Mouse (Mus musculus) thymus, adult 18-20 months (tissue): ENCODE data around the gene Pfkfb2.

ENCODE experiments used
- DNase-seq, 2 experiments: peaks; one replicate each; pipeline ENCODE4 v3.0.0; 2022; ENCODE audit warnings: mixed read lengths in 2 of 2

Gene Pfkfb2

GRCm38 (mm10) chr1:130737411-130737881 lies 8.4 kb upstream of the Pfkfb2 start:
- no peak for DNase-seq

- no peak for DNase-seq
Observed at GRCm38 (mm10) chr1:130734852-130735251, 5.8 kb upstream of the Pfkfb2 start.

- DNase-seq: no peak
Observed at GRCm38 (mm10) chr1:130734452-130734851, 5.4 kb upstream of the Pfkfb2 start.

- no peak for DNase-seq
Observed at GRCm38 (mm10) chr1:130733671-130734070, 4.6 kb upstream of the Pfkfb2 start.

- no peak for DNase-seq
Observed at GRCm38 (mm10) chr1:130732706-130733658, 3.9 kb upstream of the Pfkfb2 start.

- DNase-seq: no peak
Observed at GRCm38 (mm10) chr1:130731741-130732337, 2.8 kb upstream of the Pfkfb2 start, which contains the start of gene AA986860. TSS of gene AA986860 (plus strand) at chr1:130731976.

- DNase-seq: no peak
Observed at GRCm38 (mm10) chr1:130728708-130729107, 345 bp downstream of the Pfkfb2 start.

- DNase-seq: no peak
Observed at GRCm38 (mm10) chr1:130728070-130728469, 983 bp downstream of the Pfkfb2 start.

GRCm38 (mm10) chr1:130726396-130726795 lies 2.7 kb downstream of the Pfkfb2 start:
- DNase-seq: no peak

GRCm38 (mm10) chr1:130724206-130724605 lies 4.8 kb downstream of the Pfkfb2 start:
- DNase-seq: no peak

- DNase-seq: peak; percentile 72 to 79
Observed at GRCm38 (mm10) chr1:130717291-130717871, 11.7 kb downstream of the Pfkfb2 start, which contains the start of gene Yod1. TSS of gene Yod1 (plus strand) at chr1:130717327.

GRCm38 (mm10) chr1:130716513-130717290 lies 12.4 kb downstream of the Pfkfb2 start:
- DNase-seq: peak in 1 of 2 experiments; percentile 46

GRCm38 (mm10) chr1:130716218-130716512 lies 12.9 kb downstream of the Pfkfb2 start:
- no peak for DNase-seq

GRCm38 (mm10) chr1:130715561-130716217 lies 13.4 kb downstream of the Pfkfb2 start, which contains the start of gene Gm29427:
TSS of gene Gm29427 (minus strand) at chr1:130715799.
- DNase-seq: peak; percentile 95 to 98

GRCm38 (mm10) chr1:130714046-130714445 lies 15.0 kb downstream of the Pfkfb2 start:
- no peak for DNase-seq

- no peak for DNase-seq
Observed at GRCm38 (mm10) chr1:130710283-130711080, 18.6 kb downstream of the Pfkfb2 start.

GRCm38 (mm10) chr1:130703613-130704012 lies 25.4 kb downstream of the Pfkfb2 start:
- no peak for DNase-seq

- DNase-seq: no peak
Observed at GRCm38 (mm10) chr1:130701976-130702375, 27.1 kb downstream of the Pfkfb2 start.

- peak in 1 of 2 experiments; percentile 16 for DNase-seq
Observed at GRCm38 (mm10) chr1:130699937-130700633, 29.0 kb downstream of the Pfkfb2 start.

GRCm38 (mm10) chr1:130698601-130699000 lies 30.5 kb downstream of the Pfkfb2 start:
- DNase-seq: no peak
